Mouse (Mus musculus) heart, embryonic 11.5 days (tissue): ENCODE data around the gene Ndel1. TPM values are rescaled to one million over a fixed set of nuclear protein-coding genes. Genes with fewer than 3 reads are reported as not detected.
"Not testable (repeated sequence)": the region's sequence is repeated elsewhere in the genome, so short reads cannot be mapped to it uniquely, and the experiment has no call there.

ENCODE experiments used
- ATAC-seq: fragments of 200-750 bp; cut with Nextera tagmentation; replicated peaks from 2 replicates; pipeline ENCODE4 v1.8.0; 2017; ENCODE audit warnings: moderate library complexity; ENCODE audit not compliant: insufficient number of reproducible peaks, low FRiP score, low TSS enrichment
- H3K27ac ChIP-seq: fragments of 300-500 bp; sonication (generic); 2 replicates; pipeline ENCODE4 v1.5.1; 2014; ENCODE audit warnings: mild to moderate bottlenecking, low read depth, low read length
- H3K27me3 ChIP-seq: fragments of 300-500 bp; sonication (generic); 2 replicates; pipeline ENCODE4 v1.6.1; 2014; ENCODE audit warnings: mild to moderate bottlenecking, low read length, mixed read lengths; ENCODE audit not compliant: control insufficient read depth, insufficient read depth
- H3K36me3 ChIP-seq: fragments of 300-500 bp; sonication (generic); 2 replicates; pipeline ENCODE4 v1.6.1; 2014; ENCODE audit warnings: mild to moderate bottlenecking, low read length, moderate library complexity, mixed read lengths; ENCODE audit not compliant: control insufficient read depth, insufficient read depth
- H3K4me1 ChIP-seq: fragments of 300-500 bp; sonication (generic); 2 replicates; pipeline ENCODE4 v1.6.1; 2014; ENCODE audit warnings: low read length; ENCODE audit not compliant: control insufficient read depth, insufficient read depth
- H3K4me2 ChIP-seq: fragments of 300-500 bp; sonication (generic); 2 replicates; pipeline ENCODE4 v1.6.1; 2014; ENCODE audit warnings: mild to moderate bottlenecking, moderate library complexity
- H3K4me3 ChIP-seq: fragments of 300-500 bp; sonication (generic); 2 replicates; pipeline ENCODE4 v1.5.1; 2014; ENCODE audit warnings: low read depth, low read length
- H3K9ac ChIP-seq: fragments of 300-500 bp; sonication (generic); 2 replicates; pipeline ENCODE4 v1.6.1; 2014; ENCODE audit warnings: mild to moderate bottlenecking, low read depth, low read length, moderate library complexity
- H3K9me3 ChIP-seq: fragments of 300-500 bp; sonication (generic); replicated peaks from 2 replicates; pipeline ENCODE4 v1.6.1; 2016; ENCODE audit warnings: low read length; ENCODE audit not compliant: control insufficient read depth
- WGBS: fragments of 180-500 bp; shearing (Covaris S2); extraction: QIAGEN DNeasy Blood & Tissue Kit; methylation state at CpG from one replicate; pipeline ENCODE4 v1.1.7; 2014; ENCODE audit not compliant: insufficient replicate concordance; 5-methylcytosine and 5-hydroxymethylcytosine counted together
- polyA plus RNA-seq: library from polyadenylated mRNA; unstranded; fragments of >200 nt; fragmentation: Nextera tagmentation; extraction: Ambion mirVana; gene quantifications from 2 replicates; pipeline ENCODE4 v1.2.1, GENCODE M21; 2014

Gene Ndel1
- polyA plus RNA-seq, 1 experiment from 2014 or later = 52.5 TPM

GRCm38 (mm10) chr11:68852486-68852901, 19.2 kb downstream of the Ndel1 start:
- peak; percentile 47 for ATAC-seq
- H3K9me3 ChIP-seq = no peaks in the 10 kb centered on the region
- under 1% methylated on average over 36 of the region's 36 CpGs for WGBS

GRCm38 (mm10) chr11:68851644-68852485, 19.8 kb downstream of the Ndel1 start:
- Histone ChIP-seq H3K27me3 (no peaks in the 10 kb centered on the region), H3K36me3 (no peaks in the 10 kb centered on the region; the same call in 1 of the 2 replicates), H3K9me3 (no peaks in the 10 kb centered on the region), H3K9ac (peak overlapping the region; percentile 96), H3K27ac (peak overlapping the region; percentile 99), H3K4me3 (peak overlapping the region; percentile 99), H3K4me2 (peak overlapping the region; percentile 64), H3K4me1 (peaks cover 18% of the 10 kb centered on the region)
- 3% methylated on average over 13 of the region's 13 CpGs for WGBS
- ATAC-seq = no peak

More at GRCm38 (mm10) chr11:68852486-68852901, 19.2 kb downstream of the Ndel1 start:
- H3K4me2 ChIP-seq = peak overlapping the region; percentile 64
- H3K27me3 ChIP-seq = no peaks in the 10 kb centered on the region
- peak overlapping the region; percentile 99 for H3K27ac ChIP-seq
- H3K36me3 ChIP-seq = no peaks in the 10 kb centered on the region; the same call in 1 of the 2 replicates
- peak overlapping the region; percentile 99 for H3K4me3 ChIP-seq
- peak overlapping the region; percentile 96 for H3K9ac ChIP-seq
- peaks cover 18% of the 10 kb centered on the region for H3K4me1 ChIP-seq

GRCm38 (mm10) chr11:68850862-68851261, 20.8 kb downstream of the Ndel1 start:
- H3K4me3 ChIP-seq = peak overlapping the region; percentile 8; the same call in 1 of the 2 replicates
- no peak for ATAC-seq
- no peak overlapping the region for H3K27ac ChIP-seq
- H3K36me3 ChIP-seq = no peaks in the 10 kb centered on the region; the same call in 1 of the 2 replicates
- H3K27me3 ChIP-seq = no peaks in the 10 kb centered on the region
- 84% methylated on average over 7 of the region's 7 CpGs for WGBS
- H3K9me3 ChIP-seq = no peaks in the 10 kb centered on the region
- H3K4me2 ChIP-seq = peak overlapping the region; percentile 64
- 0 out of 2 replicates have a peak overlapping the region, but pooled peaks have one; percentile 10 for H3K9ac ChIP-seq
- peaks cover 18% of the 10 kb centered on the region for H3K4me1 ChIP-seq

DNA sequence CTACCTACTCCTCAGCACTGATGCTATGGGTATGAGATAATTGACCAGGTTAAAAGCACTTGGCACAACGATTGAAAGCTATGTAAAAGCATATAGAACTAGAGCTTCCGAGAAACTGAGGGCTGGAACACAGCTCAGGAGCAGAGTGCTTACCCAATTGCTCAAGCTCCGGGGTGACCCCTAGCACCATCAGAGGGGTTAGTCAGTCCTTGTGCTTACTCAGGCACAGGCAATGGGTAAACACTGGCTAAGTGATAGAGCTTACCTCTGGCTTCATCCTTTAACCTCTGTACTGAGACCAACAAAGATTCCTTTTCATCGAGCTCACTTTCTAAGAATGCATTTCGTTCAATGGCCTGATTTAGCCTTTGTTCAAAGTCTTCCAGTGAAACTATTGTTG, 32.1 kb downstream of the Ndel1 start:
- no peak for ATAC-seq
- 92% methylated on average over 5 of the region's 5 CpGs for WGBS
- no peaks in the 10 kb centered on the region for H3K9me3 ChIP-seq
- no peak overlapping the region for H3K27ac ChIP-seq
- H3K9ac ChIP-seq = no peak overlapping the region
- no peaks in the 10 kb centered on the region for H3K27me3 ChIP-seq
- peaks cover 30% of the 10 kb centered on the region for H3K36me3 ChIP-seq
- H3K4me3 ChIP-seq = no peak overlapping the region
- H3K4me2 ChIP-seq = no peak overlapping the region
- H3K4me1 ChIP-seq = no peaks in the 10 kb centered on the region

GRCm38 (mm10) chr11:68835034-68835433, 36.6 kb downstream of the Ndel1 start:
- WGBS = 86% methylated on average over 3 of the region's 3 CpGs
- H3K27ac ChIP-seq = no peak overlapping the region
- H3K36me3 ChIP-seq = peaks cover 21% of the 10 kb centered on the region; the same call in 1 of the 2 replicates
- no peak overlapping the region for H3K4me2 ChIP-seq
- no peaks in the 10 kb centered on the region for H3K9me3 ChIP-seq
- no peaks in the 10 kb centered on the region for H3K27me3 ChIP-seq
- no peaks in the 10 kb centered on the region for H3K4me1 ChIP-seq
- H3K4me3 ChIP-seq = no peak overlapping the region
- ATAC-seq = no peak
- no peak overlapping the region for H3K9ac ChIP-seq

GRCm38 (mm10) chr11:68833593-68833992, 38.1 kb downstream of the Ndel1 start:
- H3K27me3 ChIP-seq = no peaks in the 10 kb centered on the region
- no peak for ATAC-seq
- H3K4me2 ChIP-seq = no peak overlapping the region
- no peak overlapping the region for H3K4me3 ChIP-seq
- peaks cover 14% of the 10 kb centered on the region for H3K36me3 ChIP-seq
- no peaks in the 10 kb centered on the region for H3K9me3 ChIP-seq
- no peak overlapping the region for H3K9ac ChIP-seq
- no peak overlapping the region for H3K27ac ChIP-seq
- no peaks in the 10 kb centered on the region for H3K4me1 ChIP-seq

GRCm38 (mm10) chr11:68832793-68833192, 38.9 kb downstream of the Ndel1 start:
- Histone ChIP-seq H3K9ac (no peak overlapping the region), H3K36me3 (peaks cover 17% of the 10 kb centered on the region), H3K27me3 (no peaks in the 10 kb centered on the region), H3K4me3 (no peak overlapping the region), H3K4me2 (no peak overlapping the region), H3K9me3 (no peaks in the 10 kb centered on the region), H3K27ac (no peak overlapping the region), H3K4me1 (no peaks in the 10 kb centered on the region)
- ATAC-seq = no peak
- WGBS = 50% methylated on average over 4 of the region's 4 CpGs

GRCm38 (mm10) chr11:68831580-68831979, 40.1 kb downstream of the Ndel1 start:
- H3K4me1 ChIP-seq, H3K9ac ChIP-seq, ATAC-seq, H3K4me3 ChIP-seq, H3K4me2 ChIP-seq, H3K27ac ChIP-seq, H3K9me3 ChIP-seq, H3K27me3 ChIP-seq: not testable (repeated sequence)
- 86% methylated on average over 5 of the region's 5 CpGs for WGBS
- peaks cover 17% of the 10 kb centered on the region for H3K36me3 ChIP-seq
